ENCODE assay signal across 7 mouse cellular contexts in genomic region chr4:47518551-47519181, GRCm38 (mm10). TPM values are rescaled to one million over a fixed set of nuclear protein-coding genes. Genes with fewer than 3 reads are reported as not detected.
DNase-seq lines count a peak whose midpoint lies in the region; ATAC-seq and TF ChIP-seq lines count a peak whose summit lies in the region.

No protein-coding gene starts in this region.

- no peaks in the 10 kb centered on the region for H3K27me3 ChIP-seq in midbrain, postnatal 0 days (ENCODE audit: insufficient read depth, low read length)

- DNase-seq in cerebellum, adult 11 months = peak; percentile 44
- DNase-seq in cerebellum, postnatal 10 days = peak; percentile 84 to 88
- DNase-seq in layer of hippocampus, adult 18-20 months (ENCODE audit: low spot score in 2 of 2) = peak; percentile 60 to 75
- peak; percentile 66 for DNase-seq in midbrain, postnatal 0 days (ENCODE audit: low spot score)
- DNase-seq in gastrocnemius, adult 18-20 months (ENCODE audit: low spot score) = no peak
- DNase-seq in kidney, postnatal 10 days = no peak
- no peak for DNase-seq in T-cell, adult 2 months (ENCODE audit: low spot score)

- H3K9me3 ChIP-seq in midbrain, postnatal 0 days (ENCODE audit: low read length) = no peaks in the 10 kb centered on the region

- no peaks in the 10 kb centered on the region for H3K4me1 ChIP-seq in midbrain, postnatal 0 days (ENCODE audit: insufficient read depth, low read length)

- no peak overlapping the region for H3K4me3 ChIP-seq in midbrain, postnatal 0 days (ENCODE audit: low read depth, low read length)

- ATAC-seq in midbrain, postnatal 0 days (ENCODE audit: low FRiP score) = peak; percentile 53

- no peak overlapping the region for H3K4me2 ChIP-seq in midbrain, postnatal 0 days (ENCODE audit: low read depth, low read length, poor library complexity, severe bottlenecking)

- no peak for TF ChIP-seq CTCF in midbrain, postnatal 0 days (IDR thresholded peaks at IDR 0.05)

- H3K9ac ChIP-seq in midbrain, postnatal 0 days (replicated peaks; ENCODE audit: low read length, poor library complexity, severe bottlenecking) = no peak overlapping the region

- no peaks in the 10 kb centered on the region for H3K36me3 ChIP-seq in midbrain, postnatal 0 days (ENCODE audit: insufficient read depth, low read length)

- WGBS in midbrain, postnatal 0 days = 44% methylated on average over 12 of the region's 12 CpGs

- no peak overlapping the region for H3K27ac ChIP-seq in midbrain, postnatal 0 days (ENCODE audit: low read depth, low read length)

RNA-seq across cellular contexts. Expression of gene Sec61b, which starts 44.2 kb away (rescaled TPM):
- 10 to 100 TPM; 49.6 to 50.9 TPM for total RNA-seq in layer of hippocampus, adult 18-20 months (2021)
- total RNA-seq in midbrain, postnatal 0 days (2014; rRNA removed) = 204 and 228 TPM in 2 replicates
- polyA plus RNA-seq in midbrain, postnatal 0 days (2015; fragmentation: Nextera tagmentation; extraction: Ambion mirVana) = 262 and 263 TPM in 2 replicates
- total RNA-seq in gastrocnemius, adult 18-20 months (2021) = 10 to 100 TPM; 26.0 to 65.4 TPM

RNA-seq across cellular contexts. Expression of gene Alg2, which starts 44.5 kb away (rescaled TPM):
- 100 to 1,000 TPM; 138 to 142 TPM for total RNA-seq in layer of hippocampus, adult 18-20 months (2021)
- 259 and 292 TPM in 2 replicates for total RNA-seq in midbrain, postnatal 0 days (2014; rRNA removed)
- polyA plus RNA-seq in midbrain, postnatal 0 days (2015; fragmentation: Nextera tagmentation; extraction: Ambion mirVana) = 338 and 344 TPM in 2 replicates
- total RNA-seq in gastrocnemius, adult 18-20 months (2021) = 10 to 100 TPM in 1 of 2 experiments, 1 to 10 TPM in 1; 7.9 to 12.0 TPM

Comparison
In these comparisons a context has a peak if more than half of its experiments do, and no peak if none do; other contexts are left out.
1. DNase-seq: peak in cerebellum, adult 11 months (single experiment), cerebellum, postnatal 10 days (2 of 2), layer of hippocampus, adult 18-20 months (2 of 2) and midbrain, postnatal 0 days (single experiment); none in gastrocnemius, adult 18-20 months (single experiment), kidney, postnatal 10 days (single experiment) and T-cell, adult 2 months (single experiment).
2. RNA of gene Alg2, which starts 44.5 kb away (total RNA-seq): 259 to 292 TPM in midbrain, postnatal 0 days and 138 to 142 TPM in layer of hippocampus, adult 18-20 months; 7.9 to 12.0 TPM in gastrocnemius, adult 18-20 months; every median in the first group is over 10 times any median in the second.